Mouse (Mus musculus) limb, embryonic 15.5 days (tissue): ENCODE measurements around the gene Stk11ip. TPM values are rescaled to one million over a fixed set of nuclear protein-coding genes. Genes with fewer than 3 reads are reported as not detected.
A peak's percentile ranks its signal among the peaks of the same experiment; 100 is the strongest.

ENCODE experiments used
- ATAC-seq: fragments of 200-750 bp; cut with Nextera tagmentation; 2 replicates; pipeline ENCODE4 v1.8.0; 2017; ENCODE audit warnings: low read depth, moderate TSS enrichment; ENCODE audit not compliant: insufficient number of reproducible peaks, low FRiP score, low TSS enrichment
- H3K27ac ChIP-seq: fragments of 300-500 bp; sonication (generic); 2 replicates; pipeline ENCODE4 v1.5.1; 2015; ENCODE audit warnings: moderate library complexity, mild to moderate bottlenecking, inconsistent platforms
- H3K27me3 ChIP-seq: fragments of 300-500 bp; sonication (generic); 2 replicates; pipeline ENCODE4 v1.6.1; 2015; ENCODE audit warnings: inconsistent platforms
- H3K36me3 ChIP-seq: fragments of 300-500 bp; sonication (generic); 2 replicates; pipeline ENCODE4 v1.6.1; 2015; ENCODE audit warnings: inconsistent platforms
- H3K4me1 ChIP-seq: fragments of 300-500 bp; sonication (generic); 2 replicates; pipeline ENCODE4 v1.6.1; 2015; ENCODE audit warnings: inconsistent platforms
- H3K4me2 ChIP-seq: fragments of 300-500 bp; sonication (generic); 2 replicates; pipeline ENCODE4 v1.6.1; 2015; ENCODE audit warnings: mild to moderate bottlenecking, inconsistent platforms
- H3K4me3 ChIP-seq: fragments of 300-500 bp; sonication (generic); 2 replicates; pipeline ENCODE4 v1.5.1; 2015; ENCODE audit warnings: mild to moderate bottlenecking, inconsistent platforms
- H3K9ac ChIP-seq: fragments of 300-500 bp; sonication (generic); 2 replicates; pipeline ENCODE4 v1.6.1; 2015; ENCODE audit warnings: inconsistent platforms
- H3K9me3 ChIP-seq: fragments of 300-500 bp; sonication (generic); 2 replicates; pipeline ENCODE4 v1.6.1; 2016; ENCODE audit warnings: inconsistent platforms
- WGBS: fragments of 180-500 bp; shearing (Covaris S2); methylation state at CpG from one replicate; pipeline ENCODE4 v1.1.7; 2015; 5-methylcytosine and 5-hydroxymethylcytosine counted together
- polyA plus RNA-seq: library from polyadenylated mRNA; unstranded; fragments of >200 nt; fragmentation: Nextera tagmentation; extraction: Ambion mirVana; gene quantifications from 2 replicates; pipeline ENCODE4 v1.2.1, GENCODE M21; 2015

Stk11ip gene
- polyA plus RNA-seq, 1 experiment from 2014 or later = 20.2 TPM

DNA sequence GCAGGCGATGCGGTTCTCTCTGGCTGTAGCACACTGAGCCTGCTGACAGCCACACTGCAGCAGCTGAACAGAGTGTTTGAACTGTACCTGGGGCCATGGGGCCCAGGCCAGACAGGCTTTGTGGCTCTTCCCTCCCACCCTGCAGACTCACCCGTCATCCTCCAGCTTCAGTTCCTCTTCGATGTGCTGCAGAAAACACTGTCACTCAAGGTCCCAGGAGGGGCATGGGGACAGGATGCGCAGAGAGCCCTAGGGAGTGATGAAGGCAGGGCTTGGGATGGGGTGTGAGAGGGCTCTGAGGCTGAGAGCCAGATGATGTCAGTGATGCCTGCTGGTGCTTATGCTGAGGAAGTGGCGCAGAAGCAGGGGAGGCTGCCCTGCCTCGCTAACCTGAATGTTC, 3.4 kb downstream of the Stk11ip start:
- 87% methylated on average over 7 of the region's 7 CpGs for WGBS
- Histone ChIP-seq H3K27me3 (no peaks in the 10 kb centered on the region), H3K9ac (no peak overlapping the region), H3K4me1 (peaks cover 16% of the 10 kb centered on the region), H3K4me2 (no peak overlapping the region), H3K9me3 (no peaks in the 10 kb centered on the region), H3K4me3 (no peak overlapping the region), H3K27ac (no peak overlapping the region), H3K36me3 (peaks cover 48% of the 10 kb centered on the region)
- no peak for ATAC-seq

DNA sequence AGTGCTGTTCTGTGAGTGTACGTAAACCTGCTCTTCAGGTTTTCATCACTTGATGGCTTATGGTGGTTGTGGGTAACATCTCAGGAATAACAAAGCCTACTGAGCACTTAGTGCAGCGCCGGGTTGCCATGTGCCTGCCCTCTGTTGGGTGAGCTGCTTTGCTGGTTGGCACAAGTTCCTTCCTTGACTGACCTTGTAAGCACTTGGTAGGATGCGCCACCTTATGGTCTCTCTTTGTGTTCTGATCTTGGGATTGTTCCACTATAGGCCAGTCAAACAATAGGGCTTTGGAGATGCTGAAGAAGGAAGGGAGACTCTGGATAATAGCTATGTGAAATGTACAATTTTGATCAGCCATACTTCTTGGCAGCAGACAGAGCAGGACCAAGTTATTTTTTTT, 9.2 kb downstream of the Stk11ip start:
- H3K36me3 ChIP-seq = peaks cover 84% of the 10 kb centered on the region
- H3K4me2 ChIP-seq = no peak overlapping the region
- H3K9me3 ChIP-seq = no peaks in the 10 kb centered on the region
- WGBS = 87% methylated on average over 4 of the region's 4 CpGs
- no peak for ATAC-seq
- H3K9ac ChIP-seq = no peak overlapping the region
- H3K4me1 ChIP-seq = no peaks in the 10 kb centered on the region
- no peaks in the 10 kb centered on the region for H3K27me3 ChIP-seq
- no peak overlapping the region for H3K27ac ChIP-seq
- H3K4me3 ChIP-seq = no peak overlapping the region

DNA sequence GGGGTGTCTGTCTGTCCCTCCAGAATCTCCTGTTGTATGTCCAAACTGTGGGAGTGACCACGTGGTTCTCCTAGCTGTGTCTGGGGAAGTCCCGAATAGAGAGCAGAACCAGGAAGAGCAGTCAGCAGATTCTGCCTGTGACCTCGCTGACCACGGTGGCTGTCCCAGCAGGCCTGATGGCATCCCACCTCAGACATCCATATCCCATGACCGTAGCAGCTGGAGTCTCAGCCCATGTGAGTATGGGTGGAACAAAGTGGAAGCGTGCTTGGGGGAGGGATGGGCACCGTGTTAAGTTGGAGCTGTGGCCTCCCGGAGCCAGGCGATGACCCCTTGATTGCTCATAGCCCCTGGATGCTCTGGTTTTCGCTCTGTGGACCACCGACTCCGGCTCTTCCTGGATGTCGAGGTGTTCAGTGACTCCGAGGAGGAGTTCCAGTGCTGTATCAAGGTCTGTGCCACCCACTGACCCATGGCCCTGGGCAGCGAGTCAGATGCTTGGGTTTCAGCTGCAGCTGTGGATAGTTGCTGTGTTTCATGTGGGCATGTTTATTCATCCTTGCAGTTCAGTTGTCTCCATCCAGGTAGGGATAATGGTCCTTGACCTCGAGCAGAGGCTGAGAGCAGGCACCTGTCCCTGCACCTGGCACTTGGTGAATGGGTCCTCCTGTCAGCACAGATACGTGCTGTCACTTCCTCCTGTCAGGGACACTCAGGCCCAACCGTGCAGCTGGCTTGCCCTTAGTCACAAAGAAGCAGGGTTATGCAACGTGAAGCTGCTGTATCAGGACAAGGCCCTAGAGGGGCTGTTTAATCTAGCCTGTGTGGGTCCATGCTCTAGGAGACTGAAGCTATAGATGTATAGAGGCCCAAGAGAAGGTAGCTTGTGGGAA, 11.2 kb downstream of the Stk11ip start:
- Histone ChIP-seq H3K4me2 (no peak overlapping the region), H3K9ac (no peak overlapping the region), H3K27ac (no peak overlapping the region), H3K36me3 (peaks cover 80% of the 10 kb centered on the region), H3K27me3 (no peaks in the 10 kb centered on the region), H3K9me3 (no peaks in the 10 kb centered on the region), H3K4me3 (no peak overlapping the region), H3K4me1 (no peaks in the 10 kb centered on the region)
- no peak for ATAC-seq
- WGBS = 88% methylated on average over 19 of the region's 19 CpGs

DNA sequence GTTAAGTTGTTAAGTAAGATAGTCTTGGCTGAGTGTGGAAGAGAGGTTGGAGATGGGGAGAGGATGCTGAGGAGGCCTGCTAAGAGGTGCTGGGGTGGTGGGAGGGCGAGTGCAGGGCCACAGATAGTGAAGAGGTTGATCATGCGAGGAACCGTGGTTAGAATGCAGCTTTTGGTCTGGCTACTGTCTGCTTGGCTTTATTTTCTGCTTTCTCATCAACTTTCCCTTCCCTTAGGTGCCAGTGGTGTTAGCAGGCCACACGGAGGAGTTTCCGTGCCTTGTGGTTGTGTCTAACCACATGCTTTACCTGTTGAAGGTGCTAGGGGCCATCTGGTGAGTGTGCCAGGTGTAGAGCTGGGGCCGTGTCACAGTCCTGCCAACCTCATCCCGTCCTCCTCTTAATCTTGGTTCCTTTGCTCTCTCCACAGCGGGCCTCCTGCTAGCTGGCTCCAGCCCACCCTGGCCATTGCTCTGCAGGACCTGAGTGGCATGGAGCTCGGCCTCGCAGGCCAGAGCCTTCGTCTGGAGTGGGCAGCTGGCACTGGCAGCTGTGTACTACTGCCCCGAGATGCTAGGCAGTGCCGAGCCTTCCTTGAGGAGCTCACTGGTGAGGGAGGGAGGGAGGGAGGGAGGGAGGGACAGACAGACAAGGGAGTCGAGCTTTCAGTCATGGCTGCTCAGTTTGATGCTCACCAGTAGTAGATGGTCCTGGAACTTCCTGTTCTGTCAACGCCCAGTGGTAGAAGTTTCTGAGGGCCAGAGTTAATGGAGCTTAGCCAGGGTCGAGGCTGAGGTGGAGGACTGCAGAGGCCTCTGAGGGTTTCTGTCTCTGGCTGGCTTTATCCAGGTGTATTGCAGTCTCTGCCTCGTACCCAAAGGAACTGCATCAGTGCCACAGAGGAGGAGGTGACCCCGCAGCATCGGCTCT, 12.3 kb downstream of the Stk11ip start:
- WGBS = 83% methylated on average over 18 of the region's 19 CpGs
- H3K9ac ChIP-seq = no peak overlapping the region
- no peak for ATAC-seq

DNA sequence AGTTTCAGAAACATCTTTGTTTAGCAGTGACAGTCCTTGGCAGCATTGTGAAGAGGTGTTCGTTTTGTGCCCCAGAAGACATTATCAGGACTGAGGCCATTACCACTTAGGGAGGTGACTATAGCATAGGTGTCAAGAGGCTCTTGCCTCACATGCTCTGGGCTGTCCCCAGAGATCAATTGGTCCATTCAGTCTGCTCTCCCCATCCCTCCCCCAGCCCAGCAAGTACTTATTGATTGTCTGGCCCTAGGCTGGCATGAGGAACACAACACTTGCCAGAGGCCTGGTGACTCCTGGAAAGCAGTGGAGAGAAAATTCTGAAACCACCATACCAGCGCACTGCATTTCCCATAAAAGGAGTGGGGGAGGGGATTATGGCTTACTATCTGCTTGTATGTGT, 16.3 kb downstream of the Stk11ip start:
- Histone ChIP-seq H3K4me1 (no peaks in the 10 kb centered on the region), H3K9ac (no peak overlapping the region), H3K27me3 (no peaks in the 10 kb centered on the region), H3K4me2 (no peak overlapping the region), H3K27ac (no peak overlapping the region), H3K4me3 (no peak overlapping the region), H3K36me3 (peaks cover 45% of the 10 kb centered on the region), H3K9me3 (no peaks in the 10 kb centered on the region)
- 69% methylated on average over 2 of the region's 2 CpGs for WGBS
- ATAC-seq = no peak

More for the DNA sequence above, 12.3 kb downstream of the Stk11ip start:
- Histone ChIP-seq H3K36me3 (peaks cover 71% of the 10 kb centered on the region), H3K27ac (no peak overlapping the region), H3K4me3 (no peak overlapping the region), H3K27me3 (no peaks in the 10 kb centered on the region), H3K4me2 (no peak overlapping the region), H3K4me1 (no peaks in the 10 kb centered on the region), H3K9me3 (no peaks in the 10 kb centered on the region)

DNA sequence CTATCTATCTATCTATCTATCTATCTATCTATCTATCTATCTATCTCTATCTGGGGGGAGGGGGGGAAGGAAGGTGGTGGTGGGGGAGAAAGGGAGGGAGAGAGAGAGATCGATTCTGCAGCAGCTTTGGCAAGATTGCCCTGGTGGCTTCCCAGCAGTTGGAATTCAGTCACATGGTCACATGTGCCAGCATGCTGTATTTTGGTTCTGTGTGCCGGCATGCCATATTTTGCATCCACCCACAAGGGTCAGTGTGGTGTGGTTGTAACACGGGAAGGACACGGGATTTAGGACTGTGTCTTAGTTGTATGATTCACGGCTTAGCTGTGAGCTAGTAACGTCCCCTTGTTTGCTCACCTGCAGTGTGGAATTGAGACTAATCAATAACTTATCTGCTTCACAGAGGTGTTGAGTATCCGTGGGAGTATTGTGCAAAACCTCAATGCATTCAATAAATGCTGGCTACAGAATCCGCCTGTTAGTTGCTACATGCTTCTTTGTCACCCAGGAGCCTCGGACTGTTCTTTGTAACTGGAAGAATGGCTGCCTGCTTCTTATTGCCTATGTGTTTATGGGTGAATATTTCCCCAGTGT, 17.4 kb downstream of the Stk11ip start:
- Histone ChIP-seq H3K27me3 (no peaks in the 10 kb centered on the region), H3K27ac (no peak overlapping the region), H3K4me2 (no peak overlapping the region), H3K4me1 (no peaks in the 10 kb centered on the region), H3K9ac (no peak overlapping the region), H3K9me3 (no peaks in the 10 kb centered on the region), H3K4me3 (no peak overlapping the region), H3K36me3 (peaks cover 34% of the 10 kb centered on the region)
- no peak for ATAC-seq
- 76% methylated on average over 9 of the region's 9 CpGs for WGBS

DNA sequence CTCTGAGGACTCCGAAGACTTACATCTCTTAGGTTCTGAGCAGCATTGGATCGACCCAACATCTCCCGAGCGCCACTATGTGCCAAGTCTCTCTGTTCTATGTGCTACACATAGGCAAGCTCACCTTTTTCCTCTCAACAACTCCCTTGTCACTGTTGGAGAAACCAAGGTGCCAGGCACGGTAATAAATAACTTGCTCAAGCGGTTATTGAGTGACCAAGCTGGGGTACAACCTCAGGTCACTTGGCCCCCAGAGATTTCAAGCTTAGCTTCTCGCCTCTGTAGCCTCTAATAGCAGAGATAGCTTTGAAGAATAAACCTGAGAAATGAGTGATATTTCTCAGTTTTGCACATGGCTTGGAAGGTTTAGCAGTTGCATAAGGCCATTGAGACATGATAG, 20.2 kb downstream of the Stk11ip start:
- peaks cover 6% of the 10 kb centered on the region for H3K4me1 ChIP-seq
- ATAC-seq = no peak
- 86% methylated on average over 7 of the region's 7 CpGs for WGBS

DNA sequence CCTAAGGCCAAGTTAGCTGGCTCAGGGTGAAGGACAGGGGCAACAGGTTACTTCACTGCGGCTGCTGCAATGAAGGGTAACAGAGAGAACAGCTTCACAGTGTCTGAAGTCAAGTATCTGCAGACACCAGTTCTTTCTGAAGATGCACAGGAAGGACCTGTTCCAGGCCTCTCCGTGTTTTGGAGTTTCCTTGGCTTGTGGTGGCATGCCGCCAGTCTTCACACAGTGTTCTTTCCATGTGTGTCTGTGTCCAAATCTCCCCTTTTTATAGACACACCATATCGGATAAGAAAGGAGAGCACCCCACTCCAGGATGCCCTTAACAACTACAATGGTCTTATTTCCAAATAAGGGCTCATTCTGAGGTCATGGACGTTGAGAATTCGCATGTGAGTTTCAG, 23.0 kb downstream of the Stk11ip start:
- Histone ChIP-seq H3K4me1 (peaks cover 18% of the 10 kb centered on the region), H3K4me2 (no peak overlapping the region), H3K36me3 (peaks cover 11% of the 10 kb centered on the region; the same call in 1 of the 2 replicates), H3K27me3 (no peaks in the 10 kb centered on the region), H3K27ac (no peak overlapping the region), H3K9me3 (no peaks in the 10 kb centered on the region), H3K4me3 (no peak overlapping the region), H3K9ac (no peak overlapping the region)
- WGBS = 84% methylated on average over 6 of the region's 6 CpGs
- no peak for ATAC-seq

More for the DNA sequence above, 20.2 kb downstream of the Stk11ip start:
- Histone ChIP-seq H3K9me3 (no peaks in the 10 kb centered on the region), H3K4me2 (no peak overlapping the region), H3K27ac (no peak overlapping the region), H3K9ac (no peak overlapping the region), H3K36me3 (peaks cover 8% of the 10 kb centered on the region), H3K27me3 (no peaks in the 10 kb centered on the region), H3K4me3 (no peak overlapping the region)

DNA sequence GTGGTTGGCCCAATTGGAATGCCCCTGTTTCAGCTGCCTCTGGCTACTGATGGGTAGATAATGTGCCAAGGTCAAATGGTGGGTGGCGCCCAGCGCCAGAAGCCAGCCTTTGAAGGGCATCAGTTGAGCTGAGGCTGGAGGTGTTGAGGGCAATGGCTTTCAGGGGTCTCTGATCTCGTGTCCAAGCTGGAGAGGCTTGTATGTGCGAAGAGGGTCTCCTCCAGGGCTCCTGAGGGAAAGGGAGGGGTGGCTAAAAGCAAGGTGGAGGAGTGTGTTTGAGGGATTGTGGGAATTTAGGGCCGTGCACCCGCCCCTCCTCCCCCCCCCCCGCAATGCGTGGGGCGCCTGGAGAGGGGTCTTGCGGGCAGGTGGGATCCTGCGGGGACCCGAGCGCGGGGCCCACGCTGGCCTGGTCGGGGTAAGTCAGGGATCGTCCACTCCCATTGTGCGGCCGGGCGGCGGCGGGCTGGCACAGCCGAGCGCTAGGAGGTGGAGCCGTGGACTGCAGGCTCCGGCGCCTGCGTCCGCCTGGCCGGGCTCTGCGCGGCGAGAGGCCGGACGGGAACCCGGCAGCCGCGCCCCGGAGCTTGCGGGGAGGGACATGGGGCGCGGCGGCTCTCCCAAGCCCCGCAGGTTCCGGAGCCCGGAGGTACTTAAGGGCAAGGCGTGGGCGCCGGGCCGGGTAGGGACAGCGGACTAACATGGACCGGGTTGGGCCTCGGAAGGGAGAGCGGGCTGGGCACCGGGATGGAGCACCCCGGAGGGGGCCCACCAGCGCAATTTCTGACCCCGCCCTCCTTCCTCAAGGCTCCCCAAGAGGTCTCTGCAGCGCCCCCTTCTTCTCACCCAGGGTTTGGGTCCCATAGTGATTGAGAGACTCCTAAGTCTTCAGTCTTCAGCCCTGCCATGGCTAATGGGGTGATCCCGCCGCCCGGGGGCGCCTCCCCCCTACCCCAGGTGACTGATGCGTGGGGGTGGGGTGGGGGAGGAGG, 24.9 kb downstream of the Stk11ip start, which contains the start of gene Slc4a3:
Gene Slc4a3 (plus strand): TSS at position 302 of the 992 bp plus-strand sequence.
- Histone ChIP-seq H3K9ac (peak within 1 kb of the TSS; percentile 69), H3K4me1 (peaks cover 26% of the 10 kb centered on the region), H3K36me3 (peaks cover 25% of the 10 kb centered on the region), H3K27ac (peak within 1 kb of the TSS; percentile 79), H3K4me3 (peak within 1 kb of the TSS; percentile 61), H3K27me3 (no peaks in the 10 kb centered on the region), H3K9me3 (no peaks in the 10 kb centered on the region), H3K4me2 (peak within 1 kb of the TSS; percentile 71)
- WGBS = 1% methylated on average over 60 of the region's 64 CpGs
- ATAC-seq = peak; percentile 80

DNA sequence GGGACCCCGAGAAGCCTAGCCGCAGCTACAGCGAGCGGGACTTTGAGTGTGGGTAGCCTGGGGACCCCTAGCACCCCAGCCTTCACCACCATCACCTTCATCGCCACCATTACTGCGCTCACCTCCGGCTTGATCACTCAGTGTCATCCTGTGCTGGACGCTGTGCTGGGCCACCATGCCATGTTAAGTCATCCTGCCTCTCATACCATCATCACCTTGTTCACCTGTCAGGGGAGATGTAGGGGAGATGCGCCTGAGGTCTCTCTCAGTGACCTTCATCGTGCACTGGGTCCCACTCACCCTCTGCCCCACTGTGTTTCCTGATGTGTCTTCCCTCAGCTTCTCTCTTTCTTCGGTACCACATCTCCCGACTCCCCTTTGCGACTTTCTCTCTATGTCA, 26.0 kb downstream of the Stk11ip start:
- no peaks in the 10 kb centered on the region for H3K9me3 ChIP-seq
- H3K9ac ChIP-seq = no peak overlapping the region
- H3K4me2 ChIP-seq = peak overlapping the region; percentile 71; the same call in 1 of the 2 replicates
- H3K4me3 ChIP-seq = peak overlapping the region; percentile 61; the same call in 1 of the 2 replicates
- peaks cover 26% of the 10 kb centered on the region for H3K4me1 ChIP-seq
- 94% methylated on average over 13 of the region's 13 CpGs for WGBS
- H3K36me3 ChIP-seq = peaks cover 36% of the 10 kb centered on the region
- H3K27me3 ChIP-seq = no peaks in the 10 kb centered on the region
- ATAC-seq = no peak
- peak overlapping the region; percentile 79 for H3K27ac ChIP-seq

DNA sequence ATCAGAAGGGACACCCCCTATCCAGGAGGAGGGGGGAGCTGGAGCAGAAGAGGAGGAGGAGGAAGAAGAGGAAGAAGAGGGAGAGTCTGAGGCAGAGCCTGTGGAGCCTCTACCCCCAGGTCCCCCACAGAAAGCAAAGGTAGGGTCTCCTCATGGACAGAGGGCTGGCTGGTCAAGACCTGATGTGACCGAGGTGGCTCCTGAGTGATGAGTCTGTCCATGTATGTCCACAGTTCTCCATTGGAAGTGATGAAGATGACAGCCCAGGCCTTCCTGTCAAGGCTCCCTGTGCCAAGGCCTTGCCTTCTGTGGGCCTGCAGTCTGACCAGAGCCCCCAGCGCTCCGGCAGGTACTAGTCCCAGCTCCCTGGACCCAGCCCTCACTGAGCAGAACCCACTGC, 26.8 kb downstream of the Stk11ip start:
- no peak overlapping the region for H3K27ac ChIP-seq
- no peak overlapping the region for H3K9ac ChIP-seq
- no peak overlapping the region for H3K4me2 ChIP-seq
- no peak for ATAC-seq
- H3K27me3 ChIP-seq = no peaks in the 10 kb centered on the region
- no peaks in the 10 kb centered on the region for H3K9me3 ChIP-seq
- no peak overlapping the region for H3K4me3 ChIP-seq
- peaks cover 26% of the 10 kb centered on the region for H3K4me1 ChIP-seq
- peaks cover 43% of the 10 kb centered on the region for H3K36me3 ChIP-seq
- WGBS = 92% methylated on average over 3 of the region's 3 CpGs
